Mouse (Mus musculus): ENCODE data around the gene Gm16442.
"Not testable (repeated sequence)": the region's sequence is repeated elsewhere in the genome, so short reads cannot be mapped to it uniquely, and the experiment has no call there.

The Gm16442 gene

GRCm38 (mm10) chr7:20122479-20122878, at the start of gene Gm16442:
Gene Gm16442, minus strand, starts transcription at chr7:20122579.
- DNase-seq (ENCODE audit: low spot score) = not testable (repeated sequence)

- DNase-seq (ENCODE audit: low spot score) = not testable (repeated sequence)
Measured at GRCm38 (mm10) chr7:20168277-20168676, 45.9 kb upstream of the Gm16442 start, which contains the start of gene Vmn1r94. Gene Vmn1r94, minus strand, starts transcription at chr7:20168377.

GRCm38 (mm10) chr7:20138988-20139387, 16.6 kb upstream of the Gm16442 start, which contains the start of gene Vmn1r93:
Gene Vmn1r93, minus strand, starts transcription at chr7:20139088.
- not testable (repeated sequence) for DNase-seq (ENCODE audit: low spot score)

- not testable (repeated sequence) for DNase-seq (ENCODE audit: low spot score)
Measured at GRCm38 (mm10) chr7:20099380-20099779, 23.0 kb downstream of the Gm16442 start, which contains the start of gene Vmn1r91. Gene Vmn1r91, plus strand, starts transcription at chr7:20099680.

- not testable (repeated sequence) for DNase-seq (ENCODE audit: low spot score)
Measured at GRCm38 (mm10) chr7:20078118-20078517, 44.3 kb downstream of the Gm16442 start.

All from layer of hippocampus, adult 9-10 months (tissue).